Mouse (Mus musculus) heart, embryonic 16.5 days (tissue): ENCODE results near the gene Syngap1. TPM values are rescaled to one million over a fixed set of nuclear protein-coding genes. Genes with fewer than 3 reads are reported as not detected.

ENCODE experiments used
- ATAC-seq: fragments of 200-750 bp; cut with Nextera tagmentation; replicated peaks from 2 replicates; pipeline ENCODE4 v1.8.0; 2017; ENCODE audit warnings: moderate number of reproducible peaks; ENCODE audit not compliant: insufficient read depth, low FRiP score; ENCODE audit errors: extremely low read depth
- H3K27ac ChIP-seq: fragments of 300-500 bp; sonication (generic); 2 replicates; pipeline ENCODE4 v1.5.1; 2014; ENCODE audit warnings: mild to moderate bottlenecking, low read length, control low read depth, moderate library complexity
- H3K27me3 ChIP-seq: fragments of 300-500 bp; sonication (generic); 2 replicates; pipeline ENCODE4 v1.6.1; 2014; ENCODE audit warnings: low read length, mixed read lengths; ENCODE audit not compliant: control insufficient read depth, insufficient read depth
- H3K36me3 ChIP-seq: fragments of 300-500 bp; sonication (generic); 2 replicates; pipeline ENCODE4 v1.6.1; 2014; ENCODE audit not compliant: control insufficient read depth, insufficient read depth
- H3K4me1 ChIP-seq: fragments of 300-500 bp; sonication (generic); 2 replicates; pipeline ENCODE4 v1.6.1; 2014; ENCODE audit warnings: low read length, mixed read lengths; ENCODE audit not compliant: control insufficient read depth, insufficient read depth
- H3K4me2 ChIP-seq: fragments of 300-500 bp; sonication (generic); 2 replicates; pipeline ENCODE4 v1.6.1; 2014; ENCODE audit warnings: low read depth, mild to moderate bottlenecking, control low read depth, low read length
- H3K4me3 ChIP-seq: fragments of 300-500 bp; sonication (generic); 2 replicates; pipeline ENCODE4 v1.5.1; 2014; ENCODE audit warnings: mild to moderate bottlenecking, control low read depth, low read length
- H3K9ac ChIP-seq: fragments of 300-500 bp; sonication (generic); 2 replicates; pipeline ENCODE4 v1.6.1; 2014; ENCODE audit warnings: low read length, control low read depth
- H3K9me3 ChIP-seq: fragments of 300-500 bp; sonication (generic); replicated peaks from 2 replicates; pipeline ENCODE4 v1.6.1; 2016; ENCODE audit warnings: low read length; ENCODE audit not compliant: control insufficient read depth
- WGBS: fragments of 180-500 bp; shearing (Covaris S2); extraction: QIAGEN DNeasy Blood & Tissue Kit; methylation state at CpG from one replicate; pipeline ENCODE4 v1.1.7; 2014; 5-methylcytosine and 5-hydroxymethylcytosine counted together
- polyA plus RNA-seq: library from polyadenylated mRNA; unstranded; fragments of >200 nt; fragmentation: Nextera tagmentation; extraction: Ambion mirVana; gene quantifications from 2 replicates; pipeline ENCODE4 v1.2.1, GENCODE M21; 2015

The Syngap1 gene
- polyA plus RNA-seq, 1 experiment from 2014 or later = 1.2 TPM

DNA sequence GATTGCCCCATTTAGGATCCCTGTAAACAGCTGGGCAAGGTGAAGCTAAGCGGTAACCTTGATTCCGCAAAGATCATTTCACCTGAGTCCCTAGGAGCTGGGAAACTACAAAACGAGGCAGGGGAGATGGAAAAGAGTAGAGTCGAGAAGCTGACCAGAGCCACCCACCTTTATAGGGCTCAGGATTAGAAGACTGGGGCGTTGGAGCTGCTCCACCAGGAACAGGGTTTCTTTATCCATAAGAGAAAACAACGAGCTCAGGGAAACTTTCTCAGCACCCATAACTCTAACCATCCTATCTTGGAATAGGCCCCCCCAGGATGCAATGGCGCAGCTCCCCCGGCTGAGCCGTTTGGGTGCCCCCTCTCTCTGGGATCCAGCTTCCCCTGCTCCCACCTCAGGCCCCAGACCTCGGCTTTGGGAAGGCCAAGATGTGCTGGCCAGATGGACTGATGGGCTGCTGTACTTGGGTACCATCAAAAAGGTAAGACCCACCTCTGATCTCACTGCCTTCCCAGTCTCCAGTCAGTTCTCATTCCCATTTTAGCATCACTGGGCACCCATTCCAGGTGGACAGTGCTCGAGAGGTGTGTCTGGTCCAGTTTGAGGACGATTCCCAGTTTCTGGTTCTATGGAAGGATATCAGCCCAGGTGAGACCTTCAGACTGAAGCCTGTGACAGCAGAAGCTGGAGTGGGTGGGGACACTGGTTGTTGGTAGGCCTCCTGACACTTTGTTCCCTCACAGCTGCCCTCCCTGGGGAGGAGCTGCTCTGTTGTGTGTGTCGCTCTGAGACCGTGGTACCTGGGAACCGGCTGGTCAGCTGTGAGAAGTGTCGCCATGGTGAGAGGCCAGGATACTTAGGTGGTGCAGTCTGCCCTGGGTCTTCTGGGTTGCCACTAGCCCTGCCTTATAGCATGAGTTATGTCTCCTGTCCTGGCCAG, 6.9 kb upstream of the Syngap1 start:
- peak overlapping the region; percentile 99 for H3K4me2 ChIP-seq
- WGBS = 75% methylated on average over 16 of the region's 16 CpGs

GRCm38 (mm10) chr17:26935027-26935426, 6.0 kb upstream of the Syngap1 start:
- Histone ChIP-seq H3K27me3 (no peaks in the 10 kb centered on the region), H3K4me2 (no peak overlapping the region), H3K4me1 (peaks cover 20% of the 10 kb centered on the region), H3K36me3 (peaks cover 12% of the 10 kb centered on the region), H3K9ac (no peak overlapping the region), H3K4me3 (no peak overlapping the region), H3K9me3 (no peaks in the 10 kb centered on the region), H3K27ac (no peak overlapping the region)
- 93% methylated on average over 9 of the region's 9 CpGs for WGBS
- no peak for ATAC-seq

More for the DNA sequence above, 6.9 kb upstream of the Syngap1 start:
- peaks cover 18% of the 10 kb centered on the region for H3K4me1 ChIP-seq
- peaks cover 15% of the 10 kb centered on the region for H3K36me3 ChIP-seq
- no peak overlapping the region for H3K27ac ChIP-seq
- no peaks in the 10 kb centered on the region for H3K9me3 ChIP-seq
- H3K27me3 ChIP-seq = no peaks in the 10 kb centered on the region
- peak overlapping the region; percentile 95 for H3K9ac ChIP-seq
- ATAC-seq = no peak
- peak overlapping the region; percentile 93 for H3K4me3 ChIP-seq

DNA sequence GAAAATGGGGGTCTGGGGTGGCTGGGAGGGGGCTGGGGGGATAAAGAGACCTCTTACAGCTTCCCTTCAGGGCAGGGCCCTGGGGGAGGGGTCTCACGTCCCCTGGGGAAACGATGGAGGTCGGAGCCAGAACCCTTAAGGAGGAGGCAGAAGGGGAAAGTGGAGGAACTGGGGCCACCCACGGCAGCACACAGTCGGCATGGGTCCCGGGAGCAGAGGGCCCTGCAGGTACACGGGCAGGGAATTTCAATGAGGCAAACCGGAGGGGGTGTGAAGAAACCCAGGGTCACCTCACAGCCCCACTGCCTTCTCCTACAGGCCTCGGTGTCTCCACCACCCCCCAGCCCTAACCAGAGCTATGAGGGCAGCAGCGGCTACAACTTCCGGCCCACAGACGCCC, 4.6 kb upstream of the Syngap1 start:
- 77% methylated on average over 12 of the region's 12 CpGs for WGBS
- Histone ChIP-seq H3K27me3 (no peaks in the 10 kb centered on the region), H3K9ac (no peak overlapping the region), H3K9me3 (no peaks in the 10 kb centered on the region), H3K36me3 (peaks cover 9% of the 10 kb centered on the region), H3K4me2 (no peak overlapping the region), H3K27ac (no peak overlapping the region), H3K4me3 (no peak overlapping the region), H3K4me1 (peaks cover 28% of the 10 kb centered on the region)
- no peak for ATAC-seq

GRCm38 (mm10) chr17:26936921-26937695, 3.9 kb upstream of the Syngap1 start:
- H3K9me3 ChIP-seq = no peaks in the 10 kb centered on the region
- ATAC-seq = no peak
- H3K36me3 ChIP-seq = peaks cover 9% of the 10 kb centered on the region
- no peak overlapping the region for H3K27ac ChIP-seq
- H3K27me3 ChIP-seq = no peaks in the 10 kb centered on the region
- H3K4me2 ChIP-seq = no peak overlapping the region
- no peak overlapping the region for H3K4me3 ChIP-seq
- 83% methylated on average over 15 of the region's 15 CpGs for WGBS
- H3K9ac ChIP-seq = no peak overlapping the region
- peaks cover 28% of the 10 kb centered on the region for H3K4me1 ChIP-seq

DNA sequence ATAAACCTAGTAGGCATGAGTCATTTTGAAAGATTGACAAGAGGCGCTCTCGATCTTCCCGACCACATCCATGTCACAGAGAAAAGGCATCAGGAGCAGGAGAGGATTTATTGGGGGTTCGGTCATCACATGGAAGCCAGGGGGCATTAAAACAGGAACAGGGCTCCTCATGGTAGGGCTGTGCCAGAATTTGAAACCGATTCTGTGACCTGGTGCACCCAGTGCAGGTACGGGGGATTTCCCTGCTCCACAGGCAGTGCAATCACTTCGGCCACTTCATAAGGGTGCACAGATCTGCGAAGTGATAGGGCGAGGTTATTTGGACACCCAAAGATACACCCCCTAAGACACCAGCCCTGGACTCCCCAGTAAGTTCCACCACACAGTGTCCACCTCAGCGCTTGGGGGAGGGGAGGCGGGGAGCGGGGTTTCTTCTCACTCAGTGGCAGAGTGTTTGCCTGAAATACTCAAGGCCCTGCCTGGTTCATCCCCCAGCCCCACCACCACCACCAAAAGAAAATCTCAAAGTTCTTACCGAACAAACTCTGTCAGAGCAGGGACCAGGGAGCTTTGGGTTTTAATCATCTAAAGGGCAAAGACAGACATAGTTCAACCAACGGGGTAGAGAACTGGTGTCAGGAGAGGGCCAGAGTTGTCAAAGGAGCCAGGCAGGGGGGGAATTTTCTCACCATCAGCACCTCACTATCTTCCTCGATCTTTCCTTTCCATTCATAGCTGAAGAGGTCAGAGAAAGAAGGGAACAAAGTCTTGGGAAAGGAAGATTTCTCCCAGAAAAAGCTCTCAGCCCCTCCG, 3.0 kb upstream of the Syngap1 start:
- Histone ChIP-seq H3K4me2 (peak overlapping the region; percentile 93), H3K9ac (peak overlapping the region; percentile 81), H3K4me1 (peaks cover 28% of the 10 kb centered on the region), H3K27ac (peak overlapping the region; percentile 92), H3K4me3 (peak overlapping the region; percentile 87), H3K27me3 (no peaks in the 10 kb centered on the region), H3K9me3 (no peaks in the 10 kb centered on the region), H3K36me3 (peaks cover 9% of the 10 kb centered on the region)
- no peak for ATAC-seq
- 53% methylated on average over 16 of the region's 16 CpGs for WGBS

GRCm38 (mm10) chr17:26938731-26939130, 2.3 kb upstream of the Syngap1 start:
- Histone ChIP-seq H3K27ac (peak overlapping the region; percentile 92), H3K4me3 (peak overlapping the region; percentile 87), H3K27me3 (no peaks in the 10 kb centered on the region), H3K4me2 (peak overlapping the region; percentile 93), H3K36me3 (peaks cover 9% of the 10 kb centered on the region), H3K9ac (peak overlapping the region; percentile 81), H3K9me3 (no peaks in the 10 kb centered on the region), H3K4me1 (peaks cover 24% of the 10 kb centered on the region)
- ATAC-seq = no peak
- WGBS = under 1% methylated on average over 22 of the region's 22 CpGs

DNA sequence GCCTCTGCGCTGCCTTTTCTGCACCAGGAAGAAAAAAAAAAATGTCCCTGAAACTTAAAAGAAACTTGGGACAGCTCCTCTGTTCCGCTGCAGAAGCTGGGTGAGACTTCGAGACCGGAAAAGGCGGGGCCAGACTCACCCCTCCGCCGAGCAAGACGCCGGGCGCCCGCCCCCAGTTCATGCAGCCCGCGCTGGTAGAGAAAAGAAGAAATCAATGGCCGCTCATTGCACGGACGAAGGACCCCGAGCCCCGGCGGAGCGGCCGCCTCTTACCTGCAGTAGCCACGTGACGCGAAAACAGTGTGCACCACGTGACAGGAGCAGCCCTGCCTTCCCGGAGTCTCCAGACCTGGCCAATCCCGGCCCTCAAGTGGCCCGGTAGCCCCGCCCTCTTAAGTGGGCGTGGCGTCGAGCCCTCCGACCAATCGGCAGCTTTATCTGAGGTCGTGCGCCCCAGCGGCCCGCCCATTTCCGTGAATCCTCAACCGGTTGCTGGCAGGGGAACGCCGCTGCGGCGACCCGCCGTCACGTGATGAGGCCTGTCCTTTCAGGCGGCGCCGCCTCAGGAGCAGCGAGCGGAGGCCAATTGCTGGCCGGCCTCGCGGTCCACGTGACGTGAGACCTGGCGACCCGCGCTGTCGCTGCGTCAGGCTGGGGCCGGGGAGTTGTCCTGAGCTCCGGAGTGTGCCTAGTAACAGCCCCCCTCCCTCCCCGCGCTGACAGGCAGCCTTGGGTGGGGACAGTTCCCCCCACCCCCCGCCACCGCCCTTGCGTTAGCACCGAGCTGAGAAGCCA, 1.7 kb upstream of the Syngap1 start, which contains the start of gene Cuta:
Gene Cuta (minus strand): TSS at position 392 of the 795 bp plus-strand sequence.
- Histone ChIP-seq H3K9ac (peak within 1 kb of the TSS; percentile 91), H3K9me3 (no peaks in the 10 kb centered on the region), H3K4me2 (peak within 1 kb of the TSS; percentile 93), H3K27ac (peak within 1 kb of the TSS; percentile 97), H3K27me3 (no peaks in the 10 kb centered on the region), H3K4me1 (peaks cover 20% of the 10 kb centered on the region), H3K4me3 (peak within 1 kb of the TSS; percentile 87), H3K36me3 (peaks cover 9% of the 10 kb centered on the region)
- under 1% methylated on average over 70 of the region's 70 CpGs for WGBS
- peak; percentile 95 for ATAC-seq

DNA sequence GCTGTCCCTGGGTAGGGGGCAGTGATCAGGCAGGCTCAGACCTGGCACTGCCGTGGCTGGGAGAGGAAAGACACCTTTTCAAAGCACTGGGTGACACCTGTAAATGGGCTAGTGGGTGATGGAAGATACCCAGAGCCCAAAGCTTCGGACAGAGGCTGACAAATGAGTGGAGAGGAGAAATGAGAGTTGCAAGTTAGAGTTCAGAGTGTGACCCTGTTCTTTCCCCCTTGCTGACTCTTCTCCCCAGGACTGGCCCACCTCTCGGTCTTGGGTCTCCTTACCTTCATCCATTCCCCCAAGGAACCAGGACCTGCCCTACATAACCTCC, 1.1 kb upstream of the Syngap1 start:
- H3K9me3 ChIP-seq = no peaks in the 10 kb centered on the region
- H3K9ac ChIP-seq = peak overlapping the region; percentile 91
- peaks cover 5% of the 10 kb centered on the region for H3K36me3 ChIP-seq
- no peaks in the 10 kb centered on the region for H3K27me3 ChIP-seq
- 3% methylated on average over 3 of the region's 3 CpGs for WGBS
- peaks cover 20% of the 10 kb centered on the region for H3K4me1 ChIP-seq
- H3K4me2 ChIP-seq = peak overlapping the region; percentile 92
- ATAC-seq = no peak
- peak overlapping the region; percentile 87 for H3K4me3 ChIP-seq
- H3K27ac ChIP-seq = peak overlapping the region; percentile 97
